10 mouse cellular contexts compared by ENCODE assay signal in the genomic region with DNA sequence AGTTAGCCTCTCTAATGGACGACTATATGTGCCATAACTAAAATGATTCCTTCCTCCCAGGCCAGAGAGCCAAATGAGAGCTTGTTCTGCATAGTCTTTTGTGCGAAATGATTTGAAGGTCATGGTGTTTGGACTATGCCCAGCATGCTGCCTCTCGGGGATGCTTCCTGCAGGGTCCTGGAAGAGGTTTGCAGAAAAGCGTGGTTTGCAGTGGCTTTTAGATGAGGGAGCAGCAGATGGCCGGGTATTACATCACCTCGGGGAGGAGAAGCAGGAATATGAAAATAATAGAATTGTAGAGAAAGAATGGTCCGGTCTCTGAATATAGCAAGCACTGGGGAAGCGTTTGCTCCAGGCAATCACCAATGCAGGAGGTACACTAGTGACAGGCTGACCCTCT. TPM values are rescaled to one million over a fixed set of nuclear protein-coding genes. Genes with fewer than 3 reads are reported as not detected.
DNase-seq lines count a peak whose midpoint lies in the region; ATAC-seq and TF ChIP-seq lines count a peak whose summit lies in the region.
"Had no signal": no experiment of that assay in that cellular context is flagged by ENCODE, and none has a peak within 500 bp of the region (broad histone marks: within the 10 kb centered on the region; RNA-seq: fewer than 3 reads in every experiment).

No protein-coding gene starts in this region.

- no peaks in the 10 kb centered on the region for H3K9me3 ChIP-seq in hindbrain, embryonic 15.5 days
- no peaks in the 10 kb centered on the region for H3K9me3 ChIP-seq in kidney, embryonic 15.5 days (replicated peaks)
- H3K9me3 ChIP-seq: heart, embryonic 13.5 days had no signal

- no peaks in the 10 kb centered on the region for H3K36me3 ChIP-seq in hindbrain, embryonic 15.5 days
- H3K36me3 ChIP-seq in myocyte (ENCODE audit: control insufficient read depth, insufficient read depth) = no peaks in the 10 kb centered on the region
- no peaks in the 10 kb centered on the region for H3K36me3 ChIP-seq in kidney, embryonic 15.5 days
- H3K36me3 ChIP-seq: heart, embryonic 13.5 days had no signal

- WGBS in hindbrain, embryonic 15.5 days = 27% methylated on average over 8 of the region's 8 CpGs
- 77% methylated on average over 8 of the region's 8 CpGs for WGBS in kidney, embryonic 15.5 days

- peak; percentile 44 for DNase-seq in right cerebral cortex, adult 18-20 months
- no peak for DNase-seq in right cerebral cortex, postnatal 14 days
- DNase-seq in cerebellum, postnatal 25 days = peak; percentile 91 to 92
- DNase-seq in spleen, adult 12 weeks (ENCODE audit: low spot score) = no peak
- DNase-seq: embryo, embryonic 11 days had no signal

- H3ac ChIP-seq in myocyte (ENCODE audit: control insufficient read depth, insufficient read length) = no peak overlapping the region

- no peak overlapping the region for H3K4me2 ChIP-seq in hindbrain, embryonic 15.5 days
- peak overlapping the region; percentile 42 for H3K4me2 ChIP-seq in myocyte (ENCODE audit: low read depth)
- H3K4me2 ChIP-seq in kidney, embryonic 15.5 days = no peak overlapping the region
- H3K4me2 ChIP-seq: heart, embryonic 13.5 days had no signal

- ATAC-seq in hindbrain, embryonic 15.5 days (ENCODE audit: low FRiP score, low read depth) = 0 out of 2 replicates have a peak, but pooled peaks have one; percentile 30
- ATAC-seq in inflammation-experienced regulatory T-cells, adult 6 months = no peak
- ATAC-seq in kidney, embryonic 15.5 days (replicated peaks; ENCODE audit: low FRiP score) = no peak

- H3K4me3 ChIP-seq in hindbrain, embryonic 15.5 days = no peak overlapping the region
- no peak overlapping the region for H3K4me3 ChIP-seq in myocyte
- no peak overlapping the region for H3K4me3 ChIP-seq in kidney, embryonic 15.5 days (replicated peaks)
- H3K4me3 ChIP-seq: heart, embryonic 13.5 days had no signal

- no peak overlapping the region for H3K9ac ChIP-seq in hindbrain, embryonic 15.5 days
- no peak overlapping the region for H3K9ac ChIP-seq in kidney, embryonic 15.5 days
- H3K9ac ChIP-seq: heart, embryonic 13.5 days had no signal

- peaks cover 8% of the 10 kb centered on the region for H3K4me1 ChIP-seq in hindbrain, embryonic 15.5 days (replicated peaks)
- H3K4me1 ChIP-seq in kidney, embryonic 15.5 days = peaks cover 3% of the 10 kb centered on the region

- no peaks in the 10 kb centered on the region for H3K79me2 ChIP-seq in myocyte (ENCODE audit: control insufficient read depth, insufficient read depth)

- H3K27me3 ChIP-seq in hindbrain, embryonic 15.5 days = no peaks in the 10 kb centered on the region
- no peaks in the 10 kb centered on the region for H3K27me3 ChIP-seq in myocyte (ENCODE audit: control insufficient read depth, insufficient read depth, insufficient read length)
- no peaks in the 10 kb centered on the region for H3K27me3 ChIP-seq in kidney, embryonic 15.5 days
- H3K27me3 ChIP-seq: heart, embryonic 13.5 days had no signal

- TF ChIP-seq POLR2A in myocyte (IDR thresholded peaks at IDR 0.05; ENCODE audit: insufficient read length, low read depth) = no peak

- H3K27ac ChIP-seq in hindbrain, embryonic 15.5 days (replicated peaks) = peak overlapping the region; percentile 18
- no peak overlapping the region for H3K27ac ChIP-seq in kidney, embryonic 15.5 days
- H3K27ac ChIP-seq: heart, embryonic 13.5 days had no signal

TF ChIP-seq in myocyte, 11 proteins besides CTCF, POLR2A, EP300 and RAD21:
- TF ChIP-seq USF1 (IDR thresholded peaks at IDR 0.05; ENCODE audit: low read depth) (no peak), POLR2AphosphoS2 (IDR thresholded peaks at IDR 0.05; ENCODE audit: insufficient read length, low read depth) (no peak), CEBPB (IDR thresholded peaks at IDR 0.05; ENCODE audit: insufficient read depth, poor library complexity, severe bottlenecking) (peak; percentile 68; the same call in 1 of the 2 replicates), TCF12 (IDR thresholded peaks at IDR 0.05; ENCODE audit: insufficient read depth, poor library complexity, severe bottlenecking) (no peak), REST (IDR thresholded peaks at IDR 0.05; ENCODE audit: insufficient read depth, insufficient read length) (no peak), E2F4 (IDR thresholded peaks at IDR 0.05; ENCODE audit: insufficient read depth) (no peak), MYOG (IDR thresholded peaks at IDR 0.05; ENCODE audit: control insufficient read depth in 1 of 3, insufficient read depth in 1 of 3, insufficient read length in 2 of 3, low read depth in 2 of 3) (no peak)

RNA-seq across cellular contexts. Expression of gene Smg1, which starts 11.0 kb away (rescaled TPM):
- polyA plus RNA-seq in hindbrain, embryonic 15.5 days (2015; fragmentation: Nextera tagmentation; extraction: Ambion mirVana) = 16.5 and 21.2 TPM in 2 replicates
- 7.9 TPM for polyA plus RNA-seq in myocyte (2012; fragmentation: generic; extraction: Trizol)
- polyA plus RNA-seq in inflammation-experienced regulatory T-cells, adult 6 months (2017; shearing (Covaris generic)) = 10 to 100 TPM; 19.5 to 33.9 (median 33.0) TPM
- 17.3 and 19.0 TPM in 2 replicates for polyA plus RNA-seq in kidney, embryonic 15.5 days (2015; fragmentation: Nextera tagmentation; extraction: Ambion mirVana)

Comparison
In these comparisons a context has a peak if more than half of its experiments do, and no peak if none do; other contexts are left out.
1. DNase-seq: peak in right cerebral cortex, adult 18-20 months (single experiment) and cerebellum, postnatal 25 days (2 of 2); none in right cerebral cortex, postnatal 14 days (single experiment) and spleen, adult 12 weeks (single experiment).